Mouse (Mus musculus): Measurements from ENCODE around the gene Olfr1115. TPM values are rescaled to one million over a fixed set of nuclear protein-coding genes. Genes with fewer than 3 reads are reported as not detected.

Olfr1115 gene
- polyA plus RNA-seq (2014; fragmentation: Illumina TruSeq; extraction: RNeasy Lipid Tissue Mini Kit (QIAGEN cat#74804); ENCODE audit: low read depth, low replicate concordance) = not detected

DNA sequence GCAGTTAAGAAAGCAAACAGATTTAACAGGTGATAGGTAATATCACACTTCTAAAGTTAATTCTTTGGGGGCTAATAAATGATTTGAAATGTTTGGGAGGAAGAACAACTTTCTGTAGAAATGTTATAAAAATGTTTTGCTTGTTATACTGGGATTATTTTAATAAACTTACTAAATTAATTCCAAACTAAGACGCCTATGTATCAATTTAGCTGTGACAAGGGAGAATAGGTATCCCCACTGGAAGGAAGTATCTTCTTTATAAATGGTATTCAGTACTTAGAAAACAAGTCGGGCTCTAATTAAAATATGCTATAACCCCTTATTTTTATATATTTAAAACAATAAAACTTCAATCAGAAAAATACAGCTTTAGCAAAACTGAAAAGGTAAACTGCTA, at the start of gene Olfr1115:
Gene Olfr1115, plus strand, starts transcription at position 301 of the 400 bp plus-strand sequence.

DNA sequence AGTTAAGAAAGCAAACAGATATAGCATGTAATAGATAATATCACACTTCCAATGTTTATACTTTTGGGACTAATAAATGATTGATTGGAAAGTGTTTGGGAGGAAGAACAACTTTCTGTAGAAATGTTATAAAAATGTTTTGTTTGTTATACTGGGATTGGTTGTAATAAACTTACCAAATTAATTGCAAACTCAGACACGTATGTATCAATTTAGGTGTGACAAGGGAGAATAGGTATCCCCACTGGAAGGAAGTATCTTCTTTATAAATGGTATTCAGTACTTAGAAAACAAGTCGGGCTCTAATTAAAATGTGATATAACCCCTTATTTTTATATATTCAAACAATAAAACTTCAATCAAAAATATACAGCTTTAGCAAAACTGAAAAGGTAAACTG, 39.1 kb upstream of the Olfr1115 start, which contains the start of gene Olfr1113:
Gene Olfr1113, plus strand, starts transcription at position 301 of the 400 bp plus-strand sequence.

GRCm38 (mm10) chr2:87267234-87267633, 19.4 kb downstream of the Olfr1115 start, which contains the start of gene Olfr1116:
Gene Olfr1116 (plus strand): TSS chr2:87267534.

Other genes with a start within 250 kb of the Olfr1115 start
- not detected for gene Olfr1102, start 249.6 kb upstream of the Olfr1115 start, polyA plus RNA-seq (2014; fragmentation: Illumina TruSeq; extraction: RNeasy Lipid Tissue Mini Kit (QIAGEN cat#74804); ENCODE audit: low read depth, low replicate concordance)
- gene Olfr1104, start 220.9 kb upstream of the Olfr1115 start, polyA plus RNA-seq (2014; fragmentation: Illumina TruSeq; extraction: RNeasy Lipid Tissue Mini Kit (QIAGEN cat#74804); ENCODE audit: low read depth, low replicate concordance) = not detected
- not detected for gene Olfr1105, start 211.5 kb upstream of the Olfr1115 start, polyA plus RNA-seq (2014; fragmentation: Illumina TruSeq; extraction: RNeasy Lipid Tissue Mini Kit (QIAGEN cat#74804); ENCODE audit: low read depth, low replicate concordance)
- not detected for gene Olfr1106, start 195.7 kb upstream of the Olfr1115 start, polyA plus RNA-seq (2014; fragmentation: Illumina TruSeq; extraction: RNeasy Lipid Tissue Mini Kit (QIAGEN cat#74804); ENCODE audit: low read depth, low replicate concordance)
- not detected for gene Olfr1107, start 172.2 kb upstream of the Olfr1115 start, polyA plus RNA-seq (2014; fragmentation: Illumina TruSeq; extraction: RNeasy Lipid Tissue Mini Kit (QIAGEN cat#74804); ENCODE audit: low read depth, low replicate concordance)
- gene Olfr1109, start 152.0 kb upstream of the Olfr1115 start, polyA plus RNA-seq (2014; fragmentation: Illumina TruSeq; extraction: RNeasy Lipid Tissue Mini Kit (QIAGEN cat#74804); ENCODE audit: low read depth, low replicate concordance) = not detected
- gene Olfr259, start 133.4 kb upstream of the Olfr1115 start, polyA plus RNA-seq (2014; fragmentation: Illumina TruSeq; extraction: RNeasy Lipid Tissue Mini Kit (QIAGEN cat#74804); ENCODE audit: low read depth, low replicate concordance) = not detected
- not detected for gene Olfr1110, start 107.7 kb upstream of the Olfr1115 start, polyA plus RNA-seq (2014; fragmentation: Illumina TruSeq; extraction: RNeasy Lipid Tissue Mini Kit (QIAGEN cat#74804); ENCODE audit: low read depth, low replicate concordance)
- gene Olfr1111, start 95.4 kb upstream of the Olfr1115 start, polyA plus RNA-seq (2014; fragmentation: Illumina TruSeq; extraction: RNeasy Lipid Tissue Mini Kit (QIAGEN cat#74804); ENCODE audit: low read depth, low replicate concordance) = not detected
- gene Olfr1112, start 60.2 kb upstream of the Olfr1115 start, polyA plus RNA-seq (2014; fragmentation: Illumina TruSeq; extraction: RNeasy Lipid Tissue Mini Kit (QIAGEN cat#74804); ENCODE audit: low read depth, low replicate concordance) = not detected
- not detected for gene Olfr1113, start 39.0 kb upstream of the Olfr1115 start, polyA plus RNA-seq (2014; fragmentation: Illumina TruSeq; extraction: RNeasy Lipid Tissue Mini Kit (QIAGEN cat#74804); ENCODE audit: low read depth, low replicate concordance)
- not detected for gene Olfr1116, start 19.5 kb downstream of the Olfr1115 start, polyA plus RNA-seq (2014; fragmentation: Illumina TruSeq; extraction: RNeasy Lipid Tissue Mini Kit (QIAGEN cat#74804); ENCODE audit: low read depth, low replicate concordance)
- gene Olfr1118, start 59.6 kb downstream of the Olfr1115 start, polyA plus RNA-seq (2014; fragmentation: Illumina TruSeq; extraction: RNeasy Lipid Tissue Mini Kit (QIAGEN cat#74804); ENCODE audit: low read depth, low replicate concordance) = not detected
- not detected for gene Olfr1120, start 106.8 kb downstream of the Olfr1115 start, polyA plus RNA-seq (2014; fragmentation: Illumina TruSeq; extraction: RNeasy Lipid Tissue Mini Kit (QIAGEN cat#74804); ENCODE audit: low read depth, low replicate concordance)
- gene Olfr1121, start 121.9 kb downstream of the Olfr1115 start, polyA plus RNA-seq (2014; fragmentation: Illumina TruSeq; extraction: RNeasy Lipid Tissue Mini Kit (QIAGEN cat#74804); ENCODE audit: low read depth, low replicate concordance) = not detected
- not detected for gene Olfr1122, start 137.8 kb downstream of the Olfr1115 start, polyA plus RNA-seq (2014; fragmentation: Illumina TruSeq; extraction: RNeasy Lipid Tissue Mini Kit (QIAGEN cat#74804); ENCODE audit: low read depth, low replicate concordance)
- not detected for gene Olfr1123, start 168.6 kb downstream of the Olfr1115 start, polyA plus RNA-seq (2014; fragmentation: Illumina TruSeq; extraction: RNeasy Lipid Tissue Mini Kit (QIAGEN cat#74804); ENCODE audit: low read depth, low replicate concordance)
- gene Olfr1124, start 182.3 kb downstream of the Olfr1115 start, polyA plus RNA-seq (2014; fragmentation: Illumina TruSeq; extraction: RNeasy Lipid Tissue Mini Kit (QIAGEN cat#74804); ENCODE audit: low read depth, low replicate concordance) = not detected
- gene Olfr1126, start 205.9 kb downstream of the Olfr1115 start, polyA plus RNA-seq (2014; fragmentation: Illumina TruSeq; extraction: RNeasy Lipid Tissue Mini Kit (QIAGEN cat#74804); ENCODE audit: low read depth, low replicate concordance) = not detected
- gene Pramel7, start 249.1 kb downstream of the Olfr1115 start, polyA plus RNA-seq (2014; fragmentation: Illumina TruSeq; extraction: RNeasy Lipid Tissue Mini Kit (QIAGEN cat#74804); ENCODE audit: low read depth, low replicate concordance) = not detected

Measured in adipose tissue, adult 10 weeks (tissue).